Mouse (Mus musculus) intestine, embryonic 14.5 days (tissue): ENCODE results near the gene Haghl. TPM values are rescaled to one million over a fixed set of nuclear protein-coding genes. Genes with fewer than 3 reads are reported as not detected.

Experiments used
- ATAC-seq: fragments of 200-750 bp; cut with Nextera tagmentation; replicated peaks from 2 replicates; pipeline ENCODE4 v1.8.0; 2017; ENCODE audit warnings: low read depth, moderate number of reproducible peaks, moderate TSS enrichment, moderate library complexity; ENCODE audit not compliant: low FRiP score, low TSS enrichment
- DNase-seq: peaks from one replicate; pipeline ENCODE4 v3.0.0-alpha.2; 2018; ENCODE audit warnings: low spot score
- H3K27ac ChIP-seq: fragments of 300-500 bp; sonication (generic); 2 replicates; pipeline ENCODE4 v1.5.1; 2014; ENCODE audit warnings: low read depth, mild to moderate bottlenecking, control low read depth
- H3K27me3 ChIP-seq: fragments of 300-500 bp; sonication (generic); replicated peaks from 2 replicates; pipeline ENCODE4 v1.6.1; 2014; ENCODE audit warnings: low read length, control low read depth; ENCODE audit not compliant: control insufficient read depth, insufficient read depth
- H3K36me3 ChIP-seq: fragments of 300-500 bp; sonication (generic); 2 replicates; pipeline ENCODE4 v1.6.1; 2014; ENCODE audit warnings: low read length, control low read depth; ENCODE audit not compliant: control insufficient read depth, insufficient read depth
- H3K4me1 ChIP-seq: fragments of 300-500 bp; sonication (generic); replicated peaks from 2 replicates; pipeline ENCODE4 v1.6.1; 2014; ENCODE audit warnings: low read length, control low read depth, mixed read lengths; ENCODE audit not compliant: control insufficient read depth, insufficient read depth
- H3K4me2 ChIP-seq: fragments of 300-500 bp; sonication (generic); 2 replicates; pipeline ENCODE4 v1.6.1; 2014; ENCODE audit warnings: low read length
- H3K4me3 ChIP-seq: fragments of 300-500 bp; sonication (generic); 2 replicates; pipeline ENCODE4 v1.5.1; 2014; ENCODE audit warnings: low read depth, low read length, control low read depth, mixed read lengths
- H3K9ac ChIP-seq: fragments of 300-500 bp; sonication (generic); 2 replicates; pipeline ENCODE4 v1.6.1; 2014; ENCODE audit warnings: mild to moderate bottlenecking, low read length
- H3K9me3 ChIP-seq: fragments of 300-500 bp; sonication (generic); 2 replicates; pipeline ENCODE4 v1.6.1; 2016; ENCODE audit warnings: low read length, control low read depth; ENCODE audit not compliant: control insufficient read depth
- WGBS: fragments of 180-500 bp; shearing (Covaris S2); extraction: QIAGEN DNeasy Blood & Tissue Kit; methylation state at CpG from one replicate; pipeline ENCODE4 v1.1.7; 2014; 5-methylcytosine and 5-hydroxymethylcytosine counted together
- polyA plus RNA-seq: library from polyadenylated mRNA; unstranded; fragments of >200 nt; fragmentation: Nextera tagmentation; extraction: Ambion mirVana; gene quantifications from 2 replicates; pipeline ENCODE4 v1.2.1, GENCODE M21; 2014

The Haghl gene
- polyA plus RNA-seq, 1 experiment from 2014 or later: 57.2 TPM

DNA sequence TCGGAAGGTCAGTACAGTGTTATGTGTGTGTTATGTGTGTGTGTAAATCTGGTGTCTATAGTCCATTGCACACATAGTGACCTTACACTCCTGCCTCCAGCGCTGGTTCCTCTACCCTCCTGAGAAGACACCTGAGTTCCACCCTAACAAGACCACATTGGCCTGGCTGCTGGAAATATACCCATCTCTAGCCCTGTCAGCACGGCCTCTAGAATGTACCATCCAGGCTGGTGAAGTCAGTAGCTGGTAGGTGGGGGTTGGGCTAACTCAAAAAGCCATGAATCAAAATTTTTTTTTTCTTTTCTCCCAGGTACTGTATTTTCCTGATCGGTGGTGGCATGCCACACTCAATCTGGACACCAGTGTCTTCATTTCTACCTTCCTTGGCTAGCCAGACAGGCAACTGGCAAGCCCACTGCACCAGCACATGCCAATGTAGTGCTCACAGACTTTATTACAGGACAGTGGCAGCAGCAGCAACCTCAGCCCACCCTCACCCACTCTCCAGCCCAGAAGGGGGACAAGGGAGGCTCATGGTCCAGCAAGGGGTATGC is 44.8 kb upstream of the Haghl start:
- Histone ChIP-seq H3K4me3 (no peak overlapping the region), H3K27me3 (no peaks in the 10 kb centered on the region), H3K4me2 (peak overlapping the region; percentile 85), H3K9ac (no peak overlapping the region; the same call in 1 of the 2 replicates), H3K27ac (no peak overlapping the region), H3K9me3 (no peaks in the 10 kb centered on the region), H3K4me1 (peaks cover 44% of the 10 kb centered on the region), H3K36me3 (peaks cover 49% of the 10 kb centered on the region)
- DNase-seq: no peak
- ATAC-seq: no peak
- WGBS: 77% methylated on average over 4 of the region's 4 CpGs

DNA sequence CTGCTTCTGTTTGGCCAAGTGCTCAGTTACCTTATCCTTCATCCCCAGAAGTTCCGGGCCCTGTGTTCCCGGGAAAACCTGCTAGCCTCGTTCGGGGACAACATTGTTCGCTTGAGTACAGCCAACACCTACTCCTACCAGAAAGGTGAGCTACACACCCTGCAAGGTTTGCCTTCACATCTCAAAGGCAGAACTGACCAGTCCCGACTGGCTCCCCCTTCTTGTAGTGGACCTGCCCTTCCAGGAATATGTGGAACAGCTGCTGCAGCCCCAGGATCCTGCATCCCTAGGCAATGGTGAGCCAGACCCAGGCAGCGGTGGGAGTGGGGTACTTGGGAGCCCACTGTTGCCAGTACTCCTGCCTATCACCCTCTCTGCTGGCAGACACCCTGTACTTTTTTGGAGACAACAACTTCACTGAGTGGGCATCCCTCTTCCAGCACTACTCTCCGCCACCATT is 44.1 kb upstream of the Haghl start:
- Histone ChIP-seq H3K36me3 (peaks cover 45% of the 10 kb centered on the region), H3K4me3 (peak overlapping the region; percentile 69), H3K27me3 (no peaks in the 10 kb centered on the region), H3K9me3 (no peaks in the 10 kb centered on the region), H3K27ac (peak overlapping the region; percentile 82), H3K4me1 (peaks cover 47% of the 10 kb centered on the region), H3K4me2 (peak overlapping the region; percentile 85), H3K9ac (peak overlapping the region; percentile 68)
- no peak for DNase-seq
- 38% methylated on average over 8 of the region's 8 CpGs for WGBS
- no peak for ATAC-seq

DNA sequence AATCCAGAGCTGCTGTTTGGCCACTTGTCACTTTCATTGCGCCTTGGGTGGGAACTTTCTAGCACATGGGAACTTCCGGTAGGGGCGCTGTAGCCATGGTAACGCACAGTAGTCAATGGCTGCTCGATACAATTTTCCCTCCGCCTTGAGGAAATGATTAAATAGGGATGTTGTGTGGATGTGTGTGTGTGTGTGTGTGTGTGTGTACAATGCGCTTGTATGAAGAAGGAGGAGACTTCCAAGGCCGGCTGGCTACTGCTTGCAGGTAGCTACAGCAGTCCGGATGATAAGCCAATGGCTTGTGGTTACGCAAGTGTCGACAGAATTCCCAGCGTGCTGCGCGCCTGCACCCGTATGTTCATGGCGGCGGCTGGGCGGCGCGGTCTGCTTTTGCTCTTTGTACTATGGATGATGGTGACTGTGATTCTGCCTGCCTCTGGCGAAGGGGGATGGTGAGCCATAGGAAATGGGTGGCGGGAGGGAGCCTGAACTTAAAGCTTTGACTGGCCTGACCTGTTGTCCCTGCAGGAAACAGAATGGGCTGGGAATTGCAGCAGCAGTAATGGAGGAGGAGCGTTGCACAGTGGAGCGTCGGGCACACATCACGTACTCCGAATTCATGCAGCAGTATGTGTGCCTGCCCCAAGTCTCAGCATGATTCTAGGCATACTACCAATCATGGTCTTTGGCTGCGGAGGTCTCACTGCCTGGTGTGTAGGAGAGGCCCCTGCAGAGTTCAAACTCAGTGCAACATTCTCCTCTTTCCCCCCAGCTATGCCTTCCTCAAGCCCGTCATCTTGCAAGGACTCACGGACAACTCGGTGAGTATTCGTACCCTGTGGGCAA is 43.5 kb upstream of the Haghl start, which contains the start of gene Jmjd8:
TSS of gene Jmjd8 (plus strand) at position 156 of the 846 bp plus-strand sequence.
- Histone ChIP-seq H3K4me1 (peaks cover 47% of the 10 kb centered on the region), H3K4me2 (peak within 1 kb of the TSS; percentile 85), H3K9ac (peak within 1 kb of the TSS; percentile 68), H3K27me3 (no peaks in the 10 kb centered on the region), H3K9me3 (no peaks in the 10 kb centered on the region), H3K4me3 (peak within 1 kb of the TSS; percentile 69), H3K36me3 (peaks cover 45% of the 10 kb centered on the region), H3K27ac (peak within 1 kb of the TSS; percentile 82)
- DNase-seq: peak; percentile 90
- 1% methylated on average over 32 of the region's 32 CpGs for WGBS
- peak; percentile 32 for ATAC-seq

DNA sequence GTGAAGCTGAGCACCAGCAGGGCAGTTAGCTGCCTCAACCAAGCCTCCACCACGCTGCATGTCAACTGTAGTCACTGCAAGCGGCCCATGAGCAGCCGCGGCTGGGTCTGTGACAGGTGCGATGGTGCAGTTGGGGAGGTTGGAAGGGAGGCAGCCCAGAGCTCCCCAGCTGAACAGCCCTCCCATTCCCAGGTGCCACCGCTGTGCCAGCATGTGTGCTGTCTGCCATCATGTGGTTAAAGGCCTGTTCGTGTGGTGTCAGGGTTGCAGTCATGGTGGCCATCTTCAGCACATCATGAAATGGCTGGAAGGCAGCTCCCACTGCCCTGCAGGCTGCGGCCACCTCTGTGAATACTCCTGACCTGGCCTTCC is 42.7 kb upstream of the Haghl start:
- Histone ChIP-seq H3K4me2 (peak overlapping the region; percentile 85), H3K27ac (peak overlapping the region; percentile 82), H3K27me3 (no peaks in the 10 kb centered on the region), H3K9ac (no peak overlapping the region), H3K4me3 (peak overlapping the region; percentile 69), H3K4me1 (peaks cover 45% of the 10 kb centered on the region), H3K9me3 (no peaks in the 10 kb centered on the region), H3K36me3 (peaks cover 45% of the 10 kb centered on the region)
- DNase-seq (no peak), ATAC-seq (no peak)
- 84% methylated on average over 8 of the region's 8 CpGs for WGBS

DNA sequence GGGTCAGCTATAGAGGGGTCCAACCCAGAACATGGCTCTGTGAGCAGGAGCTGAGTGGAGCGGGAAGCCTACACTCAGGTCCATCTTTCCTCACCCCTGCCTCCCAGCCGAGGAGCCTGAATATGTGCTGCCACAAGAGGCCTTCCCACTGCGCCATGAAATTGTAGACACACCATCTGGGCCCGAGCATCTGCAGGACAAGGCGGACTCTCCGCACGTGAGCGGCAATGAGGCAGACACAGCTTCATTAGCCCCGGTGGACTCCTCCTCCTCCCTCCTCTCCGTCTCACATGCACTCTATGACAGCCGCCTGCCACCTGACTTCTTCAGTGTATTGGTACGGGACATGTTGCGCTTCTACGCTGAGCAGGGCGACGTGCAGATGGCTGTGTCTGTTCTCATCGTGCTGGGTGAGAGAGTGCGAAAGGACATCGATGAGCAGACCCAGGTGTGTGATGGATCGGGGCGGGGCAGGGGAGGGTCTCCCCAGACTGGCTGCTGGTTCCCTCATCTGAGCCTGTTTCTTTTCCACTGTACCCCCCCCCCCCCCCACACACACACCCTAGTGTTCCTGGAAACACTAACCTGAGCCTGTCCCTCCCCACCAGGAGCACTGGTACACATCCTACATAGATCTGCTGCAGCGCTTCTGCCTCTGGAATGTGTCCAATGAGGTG is 42.2 kb upstream of the Haghl start:
- Histone ChIP-seq H3K9ac (no peak overlapping the region), H3K27me3 (no peaks in the 10 kb centered on the region), H3K9me3 (no peaks in the 10 kb centered on the region), H3K36me3 (peaks cover 45% of the 10 kb centered on the region), H3K27ac (no peak overlapping the region), H3K4me3 (no peak overlapping the region), H3K4me1 (peaks cover 45% of the 10 kb centered on the region), H3K4me2 (no peak overlapping the region)
- ATAC-seq: no peak
- no peak for DNase-seq
- WGBS: 96% methylated on average over 22 of the region's 22 CpGs

DNA sequence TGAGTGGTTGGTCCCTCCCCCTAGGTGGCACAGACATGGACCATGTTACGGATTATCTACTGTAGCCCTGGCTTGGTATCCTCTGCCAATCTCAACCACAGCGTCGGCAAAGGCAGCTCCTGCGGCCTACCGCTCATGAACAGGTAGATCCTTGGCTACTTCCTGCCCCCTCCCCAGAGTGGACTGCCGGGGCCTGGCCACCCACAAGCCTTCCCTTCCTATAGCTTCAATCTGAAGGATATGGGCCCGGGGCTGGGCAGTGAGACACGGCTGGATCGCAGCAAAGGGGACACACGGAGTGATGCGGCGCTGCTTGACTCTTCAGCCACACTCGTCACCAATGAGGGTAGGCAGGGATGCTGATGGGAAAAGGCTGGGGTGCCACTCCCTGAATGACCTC is 41.5 kb upstream of the Haghl start:
- Histone ChIP-seq H3K4me3 (no peak overlapping the region), H3K4me2 (no peak overlapping the region), H3K9me3 (no peaks in the 10 kb centered on the region), H3K4me1 (peaks cover 44% of the 10 kb centered on the region), H3K27me3 (no peaks in the 10 kb centered on the region), H3K36me3 (peaks cover 45% of the 10 kb centered on the region), H3K27ac (no peak overlapping the region), H3K9ac (no peak overlapping the region)
- 93% methylated on average over 13 of the region's 13 CpGs for WGBS
- DNase-seq: no peak
- no peak for ATAC-seq

DNA sequence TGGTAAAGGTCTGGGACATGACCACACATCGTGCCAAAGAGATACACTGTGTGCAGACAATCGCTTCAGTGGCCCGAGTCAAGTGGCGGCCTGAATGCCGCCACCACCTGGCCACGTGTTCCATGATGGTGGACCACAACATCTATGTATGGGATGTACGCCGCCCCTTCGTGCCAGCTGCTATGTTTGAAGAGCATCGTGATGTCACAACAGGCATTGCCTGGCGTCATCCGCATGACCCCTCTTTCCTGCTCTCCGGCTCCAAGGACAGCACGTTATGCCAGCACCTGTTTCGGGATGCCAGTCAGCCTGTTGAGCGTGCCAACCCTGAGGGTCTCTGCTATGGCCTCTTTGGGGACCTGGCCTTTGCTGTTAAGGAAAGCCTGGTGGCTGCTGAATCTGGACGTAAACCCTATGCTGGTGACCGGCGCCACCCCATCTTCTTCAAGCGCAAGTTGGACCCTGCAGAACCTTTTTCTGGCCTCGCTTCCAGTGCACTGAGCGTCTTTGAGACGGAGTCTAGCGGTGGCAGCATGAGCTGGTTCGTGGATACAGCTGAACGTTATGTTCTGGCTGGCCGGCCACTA is 40.6 kb upstream of the Haghl start:
- Histone ChIP-seq H3K9ac (no peak overlapping the region), H3K9me3 (no peaks in the 10 kb centered on the region), H3K36me3 (peaks cover 36% of the 10 kb centered on the region), H3K27ac (no peak overlapping the region), H3K4me2 (no peak overlapping the region), H3K4me3 (no peak overlapping the region), H3K27me3 (peaks cover 5% of the 10 kb centered on the region; the same call in 1 of the 2 replicates), H3K4me1 (peaks cover 35% of the 10 kb centered on the region)
- DNase-seq: no peak
- no peak for ATAC-seq
- WGBS: 96% methylated on average over 27 of the region's 27 CpGs

DNA sequence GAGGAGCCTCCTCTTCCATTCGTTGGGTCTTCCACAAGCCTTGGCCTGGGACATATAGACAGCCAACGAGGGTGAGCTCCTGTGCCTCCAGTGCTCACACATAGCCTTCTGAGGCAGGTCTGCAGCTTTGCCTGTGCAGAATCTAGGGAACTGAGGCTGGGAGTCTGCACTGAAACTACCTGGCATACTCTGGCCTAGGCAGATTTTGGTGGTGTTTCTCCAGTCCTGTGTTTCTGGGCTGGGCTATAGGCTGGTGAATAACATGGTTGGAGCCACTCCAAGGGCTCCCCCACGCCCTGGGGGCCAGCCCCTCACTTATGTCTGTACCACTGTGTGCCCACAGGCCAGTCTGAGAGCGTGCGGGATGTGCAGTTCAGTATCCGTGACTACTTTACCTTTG is 39.8 kb upstream of the Haghl start:
- peaks cover 29% of the 10 kb centered on the region for H3K4me1 ChIP-seq
- peak overlapping the region; percentile 92; the same call in 1 of the 2 replicates for H3K4me2 ChIP-seq
- ATAC-seq: no peak
- WGBS: 94% methylated on average over 6 of the region's 6 CpGs
- H3K4me3 ChIP-seq: no peak overlapping the region
- peaks cover 11% of the 10 kb centered on the region for H3K27me3 ChIP-seq
- no peak overlapping the region for H3K9ac ChIP-seq
- no peak overlapping the region for H3K27ac ChIP-seq
- H3K36me3 ChIP-seq: peaks cover 29% of the 10 kb centered on the region
- H3K9me3 ChIP-seq: no peaks in the 10 kb centered on the region
- no peak for DNase-seq
